Mouse (Mus musculus): Measurements from ENCODE around the gene Anks6.
"Not testable (repeated sequence)": the region's sequence is repeated elsewhere in the genome, so short reads cannot be mapped to it uniquely, and the experiment has no call there.

Gene Anks6

GRCm38 (mm10) chr4:47056791-47057509 is at the start of gene Anks6:
Gene Anks6 (minus strand): TSS chr4:47057427.
- in situ Hi-C loops (cut with MboI, MseI) = no loop called here

- in situ Hi-C loops (cut with MboI, MseI) = no loop called here
Measured at GRCm38 (mm10) chr4:47103561-47103960, 46.3 kb upstream of the Anks6 start.

GRCm38 (mm10) chr4:47093647-47094046 is 36.4 kb upstream of the Anks6 start:
- in situ Hi-C loops (cut with MboI, MseI) = loop anchor here (10.0 kb wide), 1 partner anchor 1319 kb away; no protein-coding TSS in a partner anchor

GRCm38 (mm10) chr4:47093161-47093560 is 35.9 kb upstream of the Anks6 start:
- in situ Hi-C loops (cut with MboI, MseI) = loop anchor here (10.0 kb wide), 1 partner anchor 1318 kb away; no protein-coding TSS in a partner anchor

GRCm38 (mm10) chr4:47092387-47093021 is 35.3 kb upstream of the Anks6 start:
- in situ Hi-C loops (cut with MboI, MseI) = loop anchor here (10.0 kb wide), 1 partner anchor 1318 kb away; no protein-coding TSS in a partner anchor

- in situ Hi-C loops (cut with MboI, MseI) = loop anchor here (10.0 kb wide), 1 partner anchor 1317 kb away; no protein-coding TSS in a partner anchor
Measured at GRCm38 (mm10) chr4:47091493-47092386, 34.5 kb upstream of the Anks6 start, which contains the start of gene Galnt12. Gene Galnt12 (plus strand): TSS chr4:47091909.

GRCm38 (mm10) chr4:47088671-47089070 is 31.4 kb upstream of the Anks6 start:
- in situ Hi-C loops (cut with MboI, MseI) = no loop called here

GRCm38 (mm10) chr4:47083824-47084223 is 26.6 kb upstream of the Anks6 start:
- in situ Hi-C loops (cut with MboI, MseI) = no loop called here

GRCm38 (mm10) chr4:47080647-47081010 is 23.4 kb upstream of the Anks6 start:
- in situ Hi-C loops (cut with MboI, MseI) = no loop called here

GRCm38 (mm10) chr4:47079997-47080646 is 22.9 kb upstream of the Anks6 start:
- in situ Hi-C loops (cut with MboI, MseI) = no loop called here

- in situ Hi-C loops (cut with MboI, MseI) = no loop called here
Measured at GRCm38 (mm10) chr4:47075054-47075453, 17.8 kb upstream of the Anks6 start.

- in situ Hi-C loops (cut with MboI, MseI) = no loop called here
Measured at GRCm38 (mm10) chr4:47060900-47061299, 3.7 kb upstream of the Anks6 start.

GRCm38 (mm10) chr4:47057510-47058325 is 491 bp upstream of the Anks6 start:
- in situ Hi-C loops (cut with MboI, MseI) = no loop called here

GRCm38 (mm10) chr4:47055570-47056080 is 1.6 kb downstream of the Anks6 start:
- in situ Hi-C loops (cut with MboI, MseI) = no loop called here

GRCm38 (mm10) chr4:47055170-47055569 is 2.1 kb downstream of the Anks6 start:
- in situ Hi-C loops (cut with MboI, MseI) = not testable (repeated sequence)

- in situ Hi-C loops (cut with MboI, MseI) = no loop called here
Measured at GRCm38 (mm10) chr4:47051905-47052304, 5.3 kb downstream of the Anks6 start.

- in situ Hi-C loops (cut with MboI, MseI) = no loop called here
Measured at GRCm38 (mm10) chr4:47050642-47051381, 6.4 kb downstream of the Anks6 start.

- in situ Hi-C loops (cut with MboI, MseI) = no loop called here
Measured at GRCm38 (mm10) chr4:47050167-47050566, 7.1 kb downstream of the Anks6 start.

GRCm38 (mm10) chr4:47049216-47049615 is 8.0 kb downstream of the Anks6 start:
- in situ Hi-C loops (cut with MboI, MseI) = loop anchor here (5.0 kb wide), 1 partner anchor 432 kb away; no protein-coding TSS in a partner anchor
